Mouse (Mus musculus): ENCODE measurements around the gene Ace. TPM values are rescaled to one million over a fixed set of nuclear protein-coding genes. Genes with fewer than 3 reads are reported as not detected.

Gene Ace
- polyA plus RNA-seq (2014; fragmentation: Illumina TruSeq; extraction: RNeasy Lipid Tissue Mini Kit (QIAGEN cat#74804); ENCODE audit: low read depth, low replicate concordance), result 24.2 TPM

DNA sequence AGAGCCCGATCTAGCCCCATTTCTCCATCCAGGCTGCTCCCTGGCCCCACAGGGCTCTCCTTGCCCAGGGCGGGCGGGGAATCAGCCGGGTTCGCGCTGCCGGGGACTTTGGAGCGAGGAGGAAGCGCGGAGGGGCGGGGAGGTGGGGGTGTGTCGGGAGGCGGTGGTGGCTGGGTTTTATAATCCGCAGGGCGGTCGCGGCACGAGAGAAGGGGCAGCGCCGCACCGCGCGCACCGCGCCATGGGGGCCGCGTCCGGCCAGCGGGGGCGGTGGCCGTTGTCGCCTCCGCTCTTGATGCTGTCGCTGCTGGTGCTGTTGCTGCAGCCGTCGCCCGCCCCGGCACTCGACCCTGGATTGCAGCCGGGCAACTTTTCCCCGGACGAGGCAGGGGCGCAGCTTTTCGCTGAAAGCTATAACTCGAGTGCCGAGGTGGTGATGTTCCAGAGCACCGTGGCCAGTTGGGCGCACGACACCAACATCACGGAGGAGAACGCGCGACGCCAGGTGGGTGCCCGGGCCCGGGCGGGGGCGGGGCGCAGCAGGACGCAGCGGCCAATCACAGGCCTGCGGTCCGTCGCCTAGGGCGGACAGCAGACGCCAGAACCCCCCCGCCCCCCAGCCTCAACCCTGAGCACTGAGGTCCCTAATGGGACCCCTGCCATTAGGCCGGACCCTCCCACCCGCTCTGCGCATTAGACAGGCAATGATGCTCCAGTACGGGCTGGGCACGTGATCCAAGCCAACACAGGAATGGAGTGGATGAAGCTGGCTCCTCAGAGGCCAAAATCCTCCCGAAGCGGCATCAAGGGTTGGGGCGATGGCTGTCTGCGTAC, at the start of gene Ace:
TSS of gene Ace (plus strand) at position 205 of the 834 bp plus-strand sequence.

DNA sequence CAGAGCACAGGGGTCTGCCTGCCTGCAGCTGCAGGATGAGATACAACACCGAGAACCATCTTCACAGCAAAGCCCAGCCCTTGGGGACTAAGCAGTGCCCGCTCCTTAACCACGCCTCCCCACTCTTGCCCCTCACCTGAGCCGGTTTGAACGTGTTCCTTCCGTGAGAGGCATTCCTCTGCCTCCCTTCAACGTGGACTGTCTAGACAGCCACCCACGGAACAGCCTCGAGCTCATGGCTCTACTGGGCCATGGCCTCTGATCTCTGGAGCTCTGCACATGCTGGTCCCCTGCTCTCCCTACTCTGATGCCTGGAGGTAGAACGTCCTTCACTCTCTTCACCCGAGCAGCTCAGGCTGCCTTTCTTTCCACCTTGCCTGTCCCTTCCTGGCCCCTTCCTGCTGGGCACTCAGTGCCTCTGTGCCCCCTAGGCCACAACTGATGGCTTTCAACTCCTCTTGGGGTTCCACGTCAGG, 14.8 kb upstream of the Ace start, which contains the start of gene Cyb561:
TSS of gene Cyb561 (minus strand) at position 426 of the 476 bp plus-strand sequence.

DNA sequence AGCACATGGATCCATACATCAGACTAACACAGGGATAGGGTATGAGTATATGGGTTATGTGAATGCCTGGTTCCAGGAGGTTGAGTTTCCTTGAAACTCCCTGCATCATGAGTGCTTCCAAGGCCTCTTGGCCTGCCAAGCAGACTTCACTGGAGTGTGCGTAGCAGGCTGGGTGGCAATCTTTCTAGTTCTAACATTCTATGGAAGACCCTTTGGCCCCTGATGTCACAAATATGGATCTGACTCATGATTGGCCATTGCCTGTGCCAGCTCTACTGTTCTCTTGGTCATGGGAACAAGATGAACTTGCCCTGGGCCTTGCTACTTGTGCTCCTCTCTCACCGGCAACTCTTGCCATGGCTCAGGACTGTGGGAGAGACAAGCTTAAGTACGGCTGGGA, 26.6 kb downstream of the Ace start, which contains the start of gene Ace3:
TSS of gene Ace3 (plus strand) at position 301 of the 400 bp plus-strand sequence.

DNA sequence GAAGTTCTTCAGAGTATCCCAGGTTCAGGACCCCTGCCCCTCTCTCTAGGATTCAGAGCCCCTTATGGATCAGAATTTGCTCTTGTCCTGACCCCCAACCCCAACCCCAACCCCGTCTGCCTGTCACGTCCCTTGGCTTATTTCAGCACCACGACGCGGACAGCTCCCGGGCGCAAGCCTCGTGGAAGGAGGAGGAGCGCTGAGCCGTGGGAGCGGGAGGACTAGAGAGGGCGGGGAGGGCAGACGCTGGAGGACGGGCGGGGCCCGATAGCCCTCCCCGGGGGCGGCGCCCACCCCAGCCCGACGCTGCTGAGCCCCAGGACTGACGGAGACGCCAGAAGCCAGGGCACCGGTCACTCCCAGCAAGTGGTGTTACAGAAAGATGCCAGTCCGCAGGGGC, 40.1 kb downstream of the Ace start, which contains the start of gene Kcnh6:
TSS of gene Kcnh6 (plus strand) at position 304 of the 400 bp plus-strand sequence.

DNA sequence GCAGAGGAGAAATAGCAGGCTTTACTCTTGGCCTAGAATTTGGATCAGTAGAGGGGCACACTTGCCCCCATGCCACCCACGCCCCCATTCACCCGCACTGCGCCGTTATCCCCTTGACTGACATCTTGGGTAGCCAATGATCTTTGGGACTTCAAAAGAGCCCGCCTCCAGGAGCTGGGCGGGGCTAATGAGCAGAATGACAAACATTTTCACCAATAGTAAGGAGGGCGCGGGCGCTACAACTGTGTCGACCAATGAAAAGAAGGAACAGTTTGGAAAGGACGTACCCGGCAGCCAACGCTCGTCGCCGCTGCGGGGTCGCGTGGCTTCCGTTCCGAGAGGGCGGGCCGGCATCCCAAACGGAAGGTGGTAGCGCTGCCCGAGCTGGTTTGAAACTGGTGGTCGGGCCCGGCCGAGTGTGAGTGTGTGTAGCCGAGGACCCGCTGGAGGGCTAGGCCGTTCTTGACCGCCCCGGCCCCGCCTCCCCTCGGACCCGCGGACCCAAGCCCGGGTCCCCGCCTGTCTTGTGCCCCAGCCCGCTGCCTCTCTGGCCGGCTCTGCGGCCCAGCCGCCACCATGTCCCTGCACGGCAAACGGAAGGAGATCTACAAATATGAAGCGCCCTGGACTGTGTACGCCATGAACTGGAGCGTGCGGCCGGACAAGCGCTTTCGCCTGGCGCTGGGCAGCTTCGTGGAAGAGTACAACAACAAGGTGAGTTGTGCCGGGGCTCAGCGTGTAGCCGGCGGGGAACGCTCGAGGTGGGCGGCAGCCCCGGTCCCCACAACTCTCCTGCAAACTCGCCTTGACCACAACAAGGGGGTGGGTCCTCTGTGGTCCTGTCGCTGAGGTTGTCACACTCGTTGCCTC, 69.0 kb downstream of the Ace start, which contains the start of gene Dcaf7:
TSS of gene Dcaf7 (plus strand) at position 325 of the 870 bp plus-strand sequence.

Other genes starting within 250 kb of the Ace start
- 9.6 TPM for gene Cyb561, start 14.6 kb upstream of the Ace start, polyA plus RNA-seq (2014; fragmentation: Illumina TruSeq; extraction: RNeasy Lipid Tissue Mini Kit (QIAGEN cat#74804); ENCODE audit: low read depth, low replicate concordance)
- gene Ace3, start 26.7 kb downstream of the Ace start, polyA plus RNA-seq (2014; fragmentation: Illumina TruSeq; extraction: RNeasy Lipid Tissue Mini Kit (QIAGEN cat#74804); ENCODE audit: low read depth, low replicate concordance), result not detected
- gene Kcnh6, start 40.2 kb downstream of the Ace start, polyA plus RNA-seq (2014; fragmentation: Illumina TruSeq; extraction: RNeasy Lipid Tissue Mini Kit (QIAGEN cat#74804); ENCODE audit: low read depth, low replicate concordance), result not detected
- 32.6 TPM for gene Dcaf7, start 68.9 kb downstream of the Ace start, polyA plus RNA-seq (2014; fragmentation: Illumina TruSeq; extraction: RNeasy Lipid Tissue Mini Kit (QIAGEN cat#74804); ENCODE audit: low read depth, low replicate concordance)
- gene Taco1, start 98.1 kb downstream of the Ace start, polyA plus RNA-seq (2014; fragmentation: Illumina TruSeq; extraction: RNeasy Lipid Tissue Mini Kit (QIAGEN cat#74804); ENCODE audit: low read depth, low replicate concordance), result 61.1 TPM
- gene Map3k3, start 116.7 kb downstream of the Ace start, polyA plus RNA-seq (2014; fragmentation: Illumina TruSeq; extraction: RNeasy Lipid Tissue Mini Kit (QIAGEN cat#74804); ENCODE audit: low read depth, low replicate concordance), result 33.8 TPM
- not detected for gene Gm10840, start 192.9 kb downstream of the Ace start, polyA plus RNA-seq (2014; fragmentation: Illumina TruSeq; extraction: RNeasy Lipid Tissue Mini Kit (QIAGEN cat#74804); ENCODE audit: low read depth, low replicate concordance)
- gene Limd2, start 192.9 kb downstream of the Ace start, polyA plus RNA-seq (2014; fragmentation: Illumina TruSeq; extraction: RNeasy Lipid Tissue Mini Kit (QIAGEN cat#74804); ENCODE audit: low read depth, low replicate concordance), result 4.6 TPM
- 10.7 TPM for gene Strada, start 234.2 kb downstream of the Ace start, polyA plus RNA-seq (2014; fragmentation: Illumina TruSeq; extraction: RNeasy Lipid Tissue Mini Kit (QIAGEN cat#74804); ENCODE audit: low read depth, low replicate concordance)
- gene Ccdc47, start 248.4 kb downstream of the Ace start, polyA plus RNA-seq (2014; fragmentation: Illumina TruSeq; extraction: RNeasy Lipid Tissue Mini Kit (QIAGEN cat#74804); ENCODE audit: low read depth, low replicate concordance), result 116 TPM
- gene Ddx42, start 249.0 kb downstream of the Ace start, polyA plus RNA-seq (2014; fragmentation: Illumina TruSeq; extraction: RNeasy Lipid Tissue Mini Kit (QIAGEN cat#74804); ENCODE audit: low read depth, low replicate concordance), result 28.4 TPM